Mouse (Mus musculus): ENCODE data around the gene Stxbp1.
A peak's percentile ranks its signal among the peaks of the same experiment; 100 is the strongest.

Gene Stxbp1

GRCm38 (mm10) chr2:32750199-32750598 lies 96.8 kb downstream of the Stxbp1 start:
- H3K27me3 ChIP-seq (ENCODE audit: control insufficient read depth, insufficient read depth, low read length, poor library complexity, severe bottlenecking), result no peaks in the 10 kb centered on the region
- peaks cover 29% of the 10 kb centered on the region for H3K36me3 ChIP-seq (ENCODE audit: control insufficient read depth, insufficient read depth, low read length, poor library complexity, severe bottlenecking)
- peak; percentile 27 for DNase-seq (ENCODE audit: low read depth, low spot score)

DNA sequence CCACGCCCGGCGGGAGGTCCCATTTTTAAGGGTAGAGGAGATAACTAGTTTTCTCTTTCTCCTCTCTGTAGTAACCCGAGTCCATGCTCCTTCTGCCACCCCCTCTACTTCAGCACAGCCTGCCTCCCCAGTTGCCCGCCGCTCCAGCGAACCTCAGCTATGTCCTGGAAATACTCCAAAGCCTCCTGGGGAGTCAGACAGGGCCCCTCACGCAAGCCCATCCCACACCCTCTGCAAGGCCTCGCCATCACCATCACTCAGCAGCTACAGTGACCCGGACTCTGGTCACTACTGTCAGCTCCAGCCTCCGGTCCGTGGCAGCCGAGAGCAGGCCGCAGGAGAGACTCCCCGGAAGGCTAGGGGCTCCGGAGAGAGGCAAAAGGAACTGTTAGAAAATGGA lies 98.0 kb downstream of the Stxbp1 start:
- Histone ChIP-seq H3K36me3 (ENCODE audit: control insufficient read depth, insufficient read depth, low read length, poor library complexity, severe bottlenecking) (peaks cover 27% of the 10 kb centered on the region), H3K27me3 (ENCODE audit: control insufficient read depth, insufficient read depth, low read length, poor library complexity, severe bottlenecking) (no peaks in the 10 kb centered on the region)
- no peak for DNase-seq (ENCODE audit: low read depth, low spot score)

DNA sequence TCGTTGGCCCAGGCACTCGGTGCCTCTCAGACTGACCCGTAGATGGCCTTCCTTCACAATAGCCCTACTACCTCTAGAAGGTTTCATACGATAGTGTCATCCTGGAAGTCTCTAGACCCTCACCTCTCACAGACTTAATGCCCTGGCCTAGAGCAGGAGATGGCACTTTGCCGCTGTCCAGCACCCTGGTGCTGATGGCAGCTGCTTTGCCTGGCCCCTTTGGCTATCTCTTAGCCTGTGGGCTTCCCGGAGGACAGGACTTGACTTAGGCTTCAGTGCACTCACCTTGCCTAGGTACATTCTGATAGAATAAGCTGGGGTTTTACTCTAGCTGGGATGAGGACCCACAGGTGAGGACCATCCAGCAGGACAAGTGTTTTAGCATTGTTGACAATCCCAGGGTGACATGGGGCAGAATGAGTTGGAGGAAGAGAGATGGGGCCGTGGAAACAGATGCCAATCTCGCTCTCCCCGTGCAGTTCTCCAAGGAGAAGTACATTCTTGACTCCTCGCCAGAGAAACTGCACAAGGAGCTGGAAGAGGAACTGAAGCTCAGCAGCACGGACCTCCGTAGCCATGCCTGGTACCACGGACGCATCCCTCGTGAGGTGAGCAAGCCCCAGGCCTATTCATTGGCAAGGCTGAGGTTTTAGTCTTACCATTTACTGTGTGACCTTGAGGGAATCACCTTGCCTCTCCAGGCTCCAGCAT lies 102.6 kb downstream of the Stxbp1 start:
- no peak for DNase-seq (ENCODE audit: low read depth, low spot score)
- H3K36me3 ChIP-seq (ENCODE audit: control insufficient read depth, insufficient read depth, low read length, poor library complexity, severe bottlenecking), result peaks cover 17% of the 10 kb centered on the region

DNA sequence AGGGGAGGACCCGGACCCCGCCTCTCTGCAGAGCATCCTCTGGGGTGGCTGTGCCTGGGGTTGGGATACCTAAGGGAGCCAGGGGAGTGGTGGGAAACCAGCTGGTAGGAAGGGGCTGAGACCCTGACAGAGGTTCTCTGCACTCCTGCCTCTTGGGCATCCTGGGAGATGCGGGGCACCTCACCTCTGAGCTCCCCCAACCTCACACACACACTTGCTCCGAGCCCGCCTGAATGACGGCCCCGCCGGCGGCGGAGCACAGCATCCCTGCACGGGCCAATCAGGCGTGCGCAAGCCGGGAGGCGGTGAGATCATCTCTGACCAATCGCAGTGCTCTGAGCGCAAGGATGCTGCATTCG lies 104.9 kb downstream of the Stxbp1 start:
- no peak for DNase-seq (ENCODE audit: low read depth, low spot score)
- H3K36me3 ChIP-seq (ENCODE audit: control insufficient read depth, insufficient read depth, low read length, poor library complexity, severe bottlenecking), result peaks cover 15% of the 10 kb centered on the region
- no peaks in the 10 kb centered on the region for H3K27me3 ChIP-seq (ENCODE audit: control insufficient read depth, insufficient read depth, low read length, poor library complexity, severe bottlenecking)

More for the DNA sequence above, 102.6 kb downstream of the Stxbp1 start:
- H3K27me3 ChIP-seq (ENCODE audit: control insufficient read depth, insufficient read depth, low read length, poor library complexity, severe bottlenecking), result no peaks in the 10 kb centered on the region

GRCm38 (mm10) chr2:32741273-32742172 lies 105.5 kb downstream of the Stxbp1 start:
- Histone ChIP-seq H3K27me3 (ENCODE audit: control insufficient read depth, insufficient read depth, low read length, poor library complexity, severe bottlenecking) (no peaks in the 10 kb centered on the region), H3K36me3 (ENCODE audit: control insufficient read depth, insufficient read depth, low read length, poor library complexity, severe bottlenecking) (peaks cover 11% of the 10 kb centered on the region)
- no peak for DNase-seq (ENCODE audit: low read depth, low spot score)

GRCm38 (mm10) chr2:32740916-32741272 lies 106.2 kb downstream of the Stxbp1 start, which contains the start of gene 6330409D20Rik:
Gene 6330409D20Rik, minus strand, starts transcription at chr2:32741016.
- Histone ChIP-seq H3K27me3 (ENCODE audit: control insufficient read depth, insufficient read depth, low read length, poor library complexity, severe bottlenecking) (no peaks in the 10 kb centered on the region), H3K36me3 (ENCODE audit: control insufficient read depth, insufficient read depth, low read length, poor library complexity, severe bottlenecking) (peaks cover 11% of the 10 kb centered on the region)
- DNase-seq (ENCODE audit: low read depth, low spot score), result no peak

DNA sequence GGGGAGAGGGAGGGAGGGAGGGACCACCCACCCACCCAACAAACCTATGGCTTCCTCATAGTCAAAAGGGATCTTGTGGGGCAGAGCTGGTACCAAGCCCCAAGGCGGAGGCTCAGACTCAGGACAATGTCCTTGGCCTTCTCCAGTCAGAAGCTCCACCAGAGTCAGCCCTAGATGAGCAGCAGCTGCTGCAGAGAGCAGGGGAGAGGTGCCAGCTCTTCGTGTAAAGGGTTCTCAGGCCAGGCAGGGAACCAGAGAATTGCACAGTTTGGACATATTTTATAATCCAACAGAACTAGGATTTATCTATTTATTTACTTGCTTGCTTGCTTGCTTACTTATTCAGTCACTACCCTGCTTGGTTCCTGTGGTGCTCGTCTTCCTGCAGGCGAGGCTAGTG lies 107.7 kb downstream of the Stxbp1 start:
- DNase-seq (ENCODE audit: low read depth, low spot score), result no peak
- H3K27me3 ChIP-seq (ENCODE audit: control insufficient read depth, insufficient read depth, low read length, poor library complexity, severe bottlenecking), result no peaks in the 10 kb centered on the region
- H3K36me3 ChIP-seq (ENCODE audit: control insufficient read depth, insufficient read depth, low read length, poor library complexity, severe bottlenecking), result peaks cover 8% of the 10 kb centered on the region

Measured in splenic B cell, adult 2 months (primary cell).